Mouse (Mus musculus) lung, embryonic 14.5 days (tissue): ENCODE results near the gene Dusp19. TPM values are rescaled to one million over a fixed set of nuclear protein-coding genes. Genes with fewer than 3 reads are reported as not detected.

Experiments used
- ATAC-seq: fragments of 200-750 bp; cut with Nextera tagmentation; 2 replicates; pipeline ENCODE4 v1.8.0; 2017; ENCODE audit warnings: mild to moderate bottlenecking, moderate TSS enrichment, moderate library complexity; ENCODE audit not compliant: insufficient read depth
- DNase-seq: peaks from one replicate; pipeline ENCODE4 v3.0.0-alpha.2; 2015
- H3K27ac ChIP-seq: fragments of 300-500 bp; sonication (generic); 2 replicates; pipeline ENCODE4 v1.5.1; 2014; ENCODE audit warnings: low read depth, mild to moderate bottlenecking, moderate library complexity
- H3K27me3 ChIP-seq: fragments of 300-500 bp; sonication (generic); 2 replicates; pipeline ENCODE4 v1.6.1; 2014; ENCODE audit warnings: low read length, control low read depth; ENCODE audit not compliant: insufficient read depth
- H3K36me3 ChIP-seq: fragments of 300-500 bp; sonication (generic); 2 replicates; pipeline ENCODE4 v1.6.1; 2014; ENCODE audit warnings: control low read depth; ENCODE audit not compliant: insufficient read depth
- H3K4me1 ChIP-seq: fragments of 300-500 bp; sonication (generic); 2 replicates; pipeline ENCODE4 v1.6.1; 2014; ENCODE audit warnings: antibody characterized with exemption, control low read depth; ENCODE audit not compliant: insufficient read depth
- H3K4me2 ChIP-seq: fragments of 300-500 bp; sonication (generic); 2 replicates; pipeline ENCODE4 v1.6.1; 2014; ENCODE audit warnings: mild to moderate bottlenecking
- H3K4me3 ChIP-seq: fragments of 300-500 bp; sonication (generic); 2 replicates; pipeline ENCODE4 v1.5.1; 2014; ENCODE audit warnings: low read depth, low read length
- H3K9ac ChIP-seq: fragments of 300-500 bp; sonication (generic); 2 replicates; pipeline ENCODE4 v1.6.1; 2014
- H3K9me3 ChIP-seq: fragments of 300-500 bp; sonication (generic); 2 replicates; pipeline ENCODE4 v1.6.1; 2016; ENCODE audit warnings: low read depth, low read length, control low read depth
- CTCF ChIP-seq: IDR thresholded peaks from 2 replicates; pipeline ENCODE4 v1.5.1; 2016; ENCODE audit warnings: antibody characterized with exemption, low read depth
- WGBS: fragments of 180-500 bp; shearing (Covaris S2); extraction: QIAGEN DNeasy Blood & Tissue Kit; methylation state at CpG from one replicate; pipeline ENCODE4 v1.1.7; 2014; 5-methylcytosine and 5-hydroxymethylcytosine counted together
- polyA plus RNA-seq: library from polyadenylated mRNA; unstranded; fragments of >200 nt; fragmentation: Nextera tagmentation; extraction: Ambion mirVana; gene quantifications from 2 replicates; pipeline ENCODE4 v1.2.1, GENCODE M21; 2014

Gene Dusp19
- polyA plus RNA-seq, 1 experiment from 2014 or later, result 16.8 TPM

DNA sequence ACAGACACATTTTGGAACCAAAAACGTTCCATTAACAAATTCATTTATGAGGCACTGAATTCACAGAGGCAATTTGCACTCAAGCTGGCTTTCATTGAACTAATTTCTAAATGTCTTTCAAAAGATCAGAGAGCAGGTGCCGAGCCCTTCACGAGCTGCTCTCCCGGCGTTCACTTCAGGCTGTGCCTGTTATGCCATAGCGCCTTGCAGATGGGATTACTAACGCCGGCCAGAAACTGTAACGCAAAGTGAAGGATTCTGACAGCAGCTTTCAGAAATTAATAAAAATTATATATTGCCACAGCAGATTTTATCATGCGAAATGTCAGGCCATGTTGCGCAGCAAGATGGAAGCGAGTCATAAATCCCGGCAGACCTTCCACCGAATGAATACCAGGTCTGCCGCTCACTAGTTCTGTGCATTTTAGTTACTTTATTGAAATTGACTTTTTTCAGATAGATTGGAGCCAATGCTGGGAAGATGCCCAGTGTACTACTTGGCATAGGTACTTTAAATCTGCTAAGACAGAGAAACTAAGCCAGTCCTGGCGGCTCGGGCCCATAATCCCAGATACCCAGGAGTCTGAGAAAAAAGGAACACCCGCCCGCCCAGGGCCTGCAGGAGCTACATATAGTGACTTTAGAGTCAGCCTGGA is 12.9 kb upstream of the Dusp19 start:
- H3K4me2 ChIP-seq, result no peak overlapping the region
- H3K4me3 ChIP-seq, result no peak overlapping the region
- DNase-seq (no peak), ATAC-seq (no peak)
- H3K4me1 ChIP-seq, result no peaks in the 10 kb centered on the region
- TF ChIP-seq CTCF, result no peak
- no peaks in the 10 kb centered on the region for H3K36me3 ChIP-seq
- H3K27me3 ChIP-seq, result no peaks in the 10 kb centered on the region
- H3K9me3 ChIP-seq, result no peaks in the 10 kb centered on the region
- WGBS, result 92% methylated on average over 19 of the region's 19 CpGs
- H3K9ac ChIP-seq, result no peak overlapping the region
- no peak overlapping the region for H3K27ac ChIP-seq

DNA sequence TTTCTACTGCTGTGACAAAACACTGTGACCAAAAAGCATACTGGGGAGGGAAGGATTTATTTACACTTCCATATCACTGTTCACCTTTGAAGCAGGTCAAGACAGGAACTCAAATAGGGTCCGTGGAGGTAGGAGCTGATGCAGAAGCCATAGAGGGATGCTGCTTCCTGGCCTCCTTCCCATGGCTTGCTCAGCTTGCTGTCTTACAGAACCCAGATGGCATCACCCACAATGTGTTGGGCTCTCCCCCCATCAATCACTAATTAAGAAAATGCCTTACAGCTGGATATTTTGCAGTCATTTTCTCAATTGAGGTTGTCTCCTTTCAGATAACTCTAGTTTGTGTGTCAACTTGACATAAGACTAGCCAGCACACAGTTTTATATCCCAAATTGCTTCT is 4.6 kb upstream of the Dusp19 start:
- H3K9me3 ChIP-seq, result no peaks in the 10 kb centered on the region
- H3K4me1 ChIP-seq, result no peaks in the 10 kb centered on the region
- H3K9ac ChIP-seq, result no peak overlapping the region
- H3K27ac ChIP-seq, result no peak overlapping the region
- no peaks in the 10 kb centered on the region for H3K27me3 ChIP-seq
- H3K36me3 ChIP-seq, result no peaks in the 10 kb centered on the region
- no peak for TF ChIP-seq CTCF
- WGBS, result 21% methylated on average over 1 of the region's 1 CpGs
- DNase-seq (no peak), ATAC-seq (no peak)
- no peak overlapping the region for H3K4me3 ChIP-seq
- H3K4me2 ChIP-seq, result no peak overlapping the region

DNA sequence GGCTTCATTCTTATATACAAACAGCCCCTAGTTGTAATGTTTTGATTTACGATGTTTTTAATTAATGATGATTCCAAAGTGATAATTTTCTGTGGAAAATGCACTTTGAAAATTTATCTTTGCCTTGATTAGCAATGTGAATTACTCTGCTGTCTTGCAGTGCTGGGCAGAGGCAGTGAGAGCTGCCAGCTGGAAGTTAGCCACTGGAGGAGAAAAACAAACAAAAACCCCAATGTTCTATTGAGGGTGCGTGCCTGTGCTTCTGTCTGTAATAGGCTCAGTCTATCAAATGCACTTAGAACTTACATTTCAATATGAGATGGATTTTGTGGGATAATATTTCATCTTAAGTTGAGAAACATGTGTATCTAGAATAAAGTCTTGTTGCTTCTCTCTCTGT is 4.0 kb upstream of the Dusp19 start:
- DNase-seq (peak; percentile 19), ATAC-seq (no peak)
- Histone ChIP-seq H3K36me3 (no peaks in the 10 kb centered on the region), H3K4me2 (no peak overlapping the region), H3K9me3 (no peaks in the 10 kb centered on the region), H3K4me3 (no peak overlapping the region), H3K4me1 (0 out of 2 replicates have a peak, but pooled peaks cover 3% of the 10 kb centered on the region), H3K27ac (no peak overlapping the region), H3K27me3 (no peaks in the 10 kb centered on the region), H3K9ac (no peak overlapping the region)
- no peak for TF ChIP-seq CTCF
- WGBS, result 51% methylated on average over 2 of the region's 2 CpGs

DNA sequence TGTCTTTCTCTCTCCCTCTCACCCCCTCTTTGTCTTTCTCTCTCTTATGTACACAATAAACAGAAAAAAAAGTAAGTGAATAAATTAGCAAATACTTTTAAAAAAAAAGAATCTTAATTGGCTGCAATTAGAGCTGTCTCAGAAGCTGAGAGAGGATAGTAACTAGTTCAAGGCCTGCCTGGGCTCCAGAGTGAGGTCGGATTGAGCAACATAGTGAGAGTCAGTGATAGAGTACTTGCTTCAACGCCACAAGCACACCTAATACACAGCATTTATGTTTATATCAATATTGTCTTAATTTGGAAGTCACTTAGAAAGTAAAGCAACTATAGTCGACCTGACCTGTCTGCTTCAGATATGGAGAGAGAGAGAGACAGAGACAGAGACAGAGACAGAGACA is 2.1 kb downstream of the Dusp19 start:
- Histone ChIP-seq H3K9ac (no peak overlapping the region), H3K4me2 (no peak overlapping the region), H3K27me3 (no peaks in the 10 kb centered on the region), H3K9me3 (no peaks in the 10 kb centered on the region), H3K36me3 (no peaks in the 10 kb centered on the region; the same call in 1 of the 2 replicates), H3K27ac (no peak overlapping the region), H3K4me3 (no peak overlapping the region), H3K4me1 (0 out of 2 replicates have a peak, but pooled peaks cover 5% of the 10 kb centered on the region)
- TF ChIP-seq CTCF, result no peak
- DNase-seq (no peak), ATAC-seq (no peak)
- 78% methylated on average over 3 of the region's 3 CpGs for WGBS

- no peak overlapping the region for H3K27ac ChIP-seq
- DNase-seq (peak; percentile 58), ATAC-seq (no peak)
- peaks cover 13% of the 10 kb centered on the region; the same call in 1 of the 2 replicates for H3K36me3 ChIP-seq
- no peak overlapping the region for H3K9ac ChIP-seq
- TF ChIP-seq CTCF, result no peak
- no peaks in the 10 kb centered on the region for H3K27me3 ChIP-seq
- H3K9me3 ChIP-seq, result no peaks in the 10 kb centered on the region
- no peak overlapping the region for H3K4me3 ChIP-seq
- H3K4me1 ChIP-seq, result 0 out of 2 replicates have a peak, but pooled peaks cover 5% of the 10 kb centered on the region
- H3K4me2 ChIP-seq, result no peak overlapping the region
- WGBS, result 74% methylated on average over 3 of the region's 3 CpGs
Measured at GRCm38 (mm10) chr2:80621921-80622320, 5.1 kb downstream of the Dusp19 start.

DNA sequence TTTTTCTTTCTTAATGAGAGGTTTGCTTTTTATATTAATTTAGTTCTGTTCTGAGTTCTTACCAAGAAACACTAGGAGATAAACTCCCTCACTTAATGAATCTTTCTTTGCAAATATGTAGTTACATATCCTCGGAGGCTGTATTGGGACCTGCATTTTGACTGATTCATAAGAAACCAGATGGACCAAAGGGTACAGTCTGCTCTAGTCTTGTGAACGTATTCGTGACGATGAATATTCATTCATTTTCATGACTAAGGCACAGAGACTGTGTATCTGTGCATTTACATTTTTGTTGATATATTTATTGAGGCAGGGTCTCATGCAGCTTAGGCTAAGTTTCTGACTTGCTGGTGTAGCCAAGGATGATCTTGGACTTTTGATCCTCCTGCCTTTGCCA is 7.7 kb downstream of the Dusp19 start:
- no peak overlapping the region for H3K9ac ChIP-seq
- TF ChIP-seq CTCF, result no peak

DNA sequence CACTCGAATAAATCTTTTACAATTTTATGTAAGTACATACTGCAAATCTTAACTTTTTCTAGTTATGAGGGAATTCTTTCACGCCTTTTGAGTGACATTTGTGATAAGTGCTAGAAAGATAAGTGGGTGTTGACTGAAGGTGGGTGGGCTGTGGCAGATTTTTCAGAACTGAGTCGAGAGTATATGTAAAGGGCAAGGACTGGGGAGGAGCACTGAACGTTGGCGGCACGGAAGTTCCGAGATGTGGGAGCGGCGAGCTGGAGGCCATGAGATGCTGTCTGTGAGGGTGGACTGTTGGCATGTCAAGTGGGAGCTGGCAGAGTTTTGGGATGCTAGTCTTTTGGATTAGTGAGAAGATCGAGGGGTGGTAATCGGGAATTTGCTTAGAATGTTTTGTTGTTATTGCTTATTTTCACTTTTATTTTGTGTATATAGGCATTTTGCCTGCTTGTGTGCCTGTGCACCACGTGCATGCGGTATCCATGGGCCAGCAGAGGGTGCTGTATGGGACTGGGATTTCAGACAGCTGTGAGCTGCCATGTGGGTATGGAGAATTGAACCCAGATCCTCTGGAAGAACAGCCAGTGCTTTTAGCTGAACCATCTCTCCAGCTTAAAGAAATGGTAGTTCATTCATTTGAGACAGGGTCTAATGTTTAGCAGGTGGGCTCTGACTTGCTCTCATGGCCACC is 15.6 kb downstream of the Dusp19 start:
- H3K4me2 ChIP-seq, result no peak overlapping the region
- H3K27me3 ChIP-seq, result no peaks in the 10 kb centered on the region
- H3K9ac ChIP-seq, result no peak overlapping the region
- 0 out of 2 replicates have a peak, but pooled peaks have one; percentile 7 for TF ChIP-seq CTCF
- H3K27ac ChIP-seq, result no peak overlapping the region
- no peaks in the 10 kb centered on the region for H3K4me1 ChIP-seq
- peak; percentile 44; the same call in 1 of the 2 replicates for ATAC-seq
- WGBS, result 73% methylated on average over 13 of the region's 13 CpGs
- peak; percentile 6 for DNase-seq
- H3K9me3 ChIP-seq, result no peaks in the 10 kb centered on the region
- 0 out of 2 replicates have a peak, but pooled peaks cover 1% of the 10 kb centered on the region for H3K36me3 ChIP-seq
- no peak overlapping the region for H3K4me3 ChIP-seq

More for the DNA sequence above, 7.7 kb downstream of the Dusp19 start:
- no peaks in the 10 kb centered on the region for H3K4me1 ChIP-seq
- no peaks in the 10 kb centered on the region for H3K27me3 ChIP-seq
- 98% methylated on average over 4 of the region's 4 CpGs for WGBS
- H3K36me3 ChIP-seq, result peaks cover 19% of the 10 kb centered on the region; the same call in 1 of the 2 replicates
- H3K9me3 ChIP-seq, result no peaks in the 10 kb centered on the region
- DNase-seq (no peak), ATAC-seq (no peak)
- H3K4me3 ChIP-seq, result no peak overlapping the region
- no peak overlapping the region for H3K4me2 ChIP-seq
- no peak overlapping the region for H3K27ac ChIP-seq
